Mouse (Mus musculus) layer of hippocampus, adult 11-12 months (tissue): ENCODE measurements around the gene Tlcd1.
"Not testable (repeated sequence)": the region's sequence is repeated elsewhere in the genome, so short reads cannot be mapped to it uniquely, and the experiment has no call there.

ENCODE experiments used
- DNase-seq: peaks from one replicate; pipeline ENCODE4 v3.0.0; 2022; ENCODE audit warnings: low spot score

Gene Tlcd1

GRCm38 (mm10) chr11:78177903-78178858 lies 1.7 kb downstream of the Tlcd1 start:
- DNase-seq, result peak; percentile 95

GRCm38 (mm10) chr11:78178859-78179437 lies 2.4 kb downstream of the Tlcd1 start:
- peak; percentile 66 for DNase-seq

GRCm38 (mm10) chr11:78179438-78179999 lies 3.0 kb downstream of the Tlcd1 start:
- DNase-seq, result no peak

- no peak for DNase-seq
These were observed 3.7 kb downstream of the Tlcd1 start for GRCm38 (mm10) chr11:78180081-78180761.

GRCm38 (mm10) chr11:78181830-78182357 lies 5.4 kb downstream of the Tlcd1 start:
- no peak for DNase-seq

- DNase-seq, result no peak
These were observed 5.9 kb downstream of the Tlcd1 start for GRCm38 (mm10) chr11:78182450-78182849.

GRCm38 (mm10) chr11:78182961-78183844 lies 6.7 kb downstream of the Tlcd1 start, which contains the start of gene Rpl23a:
TSS of gene Rpl23a (minus strand) at chr11:78183584.
- peak; percentile 87 for DNase-seq

GRCm38 (mm10) chr11:78183884-78184514 lies 7.5 kb downstream of the Tlcd1 start:
- DNase-seq, result no peak

- not testable (repeated sequence) for DNase-seq
These were observed 8.2 kb downstream of the Tlcd1 start for GRCm38 (mm10) chr11:78184702-78185101.

GRCm38 (mm10) chr11:78188331-78189233 lies 12.1 kb downstream of the Tlcd1 start, which contains the start of gene Rab34:
TSS of gene Rab34 (plus strand) at chr11:78188430.
- peak; percentile 71 for DNase-seq

- peak; percentile 68 for DNase-seq
These were observed 12.9 kb downstream of the Tlcd1 start for GRCm38 (mm10) chr11:78189234-78190040.

GRCm38 (mm10) chr11:78190041-78190440 lies 13.5 kb downstream of the Tlcd1 start:
- DNase-seq, result no peak

- DNase-seq, result no peak
These were observed 16.6 kb downstream of the Tlcd1 start, which contains the start of gene Proca1 for GRCm38 (mm10) chr11:78193113-78193512. TSS of gene Proca1 (plus strand) at chr11:78193392.

- DNase-seq, result no peak
These were observed 18.0 kb downstream of the Tlcd1 start for GRCm38 (mm10) chr11:78194411-78195100.

GRCm38 (mm10) chr11:78195101-78195863 lies 18.8 kb downstream of the Tlcd1 start:
- DNase-seq, result no peak

- DNase-seq, result no peak
These were observed 25.9 kb downstream of the Tlcd1 start for GRCm38 (mm10) chr11:78202372-78202771.

- DNase-seq, result no peak
These were observed 27.8 kb downstream of the Tlcd1 start for GRCm38 (mm10) chr11:78204287-78204686.
